Mouse (Mus musculus) thymus, postnatal 14 days (tissue): ENCODE measurements around the gene Zfp622.
"Not testable (repeated sequence)": the region's sequence is repeated elsewhere in the genome, so short reads cannot be mapped to it uniquely, and the experiment has no call there.

Source experiments
- DNase-seq: peaks from one replicate; pipeline ENCODE4 v3.0.0; 2021

Zfp622 gene

DNA sequence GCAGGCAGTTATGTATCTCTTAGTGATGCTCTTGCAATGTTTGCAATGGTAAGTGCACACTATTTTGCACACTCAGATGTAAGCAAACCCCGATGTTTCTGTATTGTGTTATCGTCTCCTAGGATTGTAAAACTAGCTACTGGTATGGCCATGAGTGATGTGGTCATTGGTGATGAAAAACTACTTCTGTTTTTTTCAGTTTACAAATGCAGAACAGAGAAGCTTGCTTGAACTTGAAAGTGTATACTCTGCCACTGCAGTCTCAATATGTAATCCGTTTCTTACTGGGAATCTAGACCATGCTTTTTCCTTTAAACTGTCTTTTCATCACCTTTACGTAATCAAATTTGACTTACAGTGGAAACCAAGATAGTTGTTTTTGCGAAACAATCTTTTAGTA is 11.4 kb upstream of the Zfp622 start:
- DNase-seq, result no peak

DNA sequence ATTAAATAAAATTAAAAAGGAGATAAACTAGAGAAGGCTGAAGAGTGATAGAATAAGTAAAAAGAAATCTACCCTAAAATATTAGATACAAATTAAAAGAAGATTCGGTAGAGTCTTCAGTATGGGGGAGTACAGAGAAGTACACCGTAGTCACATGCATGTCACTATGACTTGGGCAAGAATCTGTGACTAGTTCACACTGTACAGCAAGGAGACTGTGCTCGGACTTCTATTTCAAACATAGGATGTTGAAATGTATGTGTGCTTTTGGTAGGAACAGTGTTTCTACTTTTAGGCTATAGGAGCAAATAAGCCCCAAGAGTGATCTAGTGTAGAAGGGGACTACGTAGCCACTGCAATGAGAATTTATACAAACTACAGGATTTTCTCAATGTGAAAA is 9.8 kb upstream of the Zfp622 start:
- DNase-seq, result no peak

DNA sequence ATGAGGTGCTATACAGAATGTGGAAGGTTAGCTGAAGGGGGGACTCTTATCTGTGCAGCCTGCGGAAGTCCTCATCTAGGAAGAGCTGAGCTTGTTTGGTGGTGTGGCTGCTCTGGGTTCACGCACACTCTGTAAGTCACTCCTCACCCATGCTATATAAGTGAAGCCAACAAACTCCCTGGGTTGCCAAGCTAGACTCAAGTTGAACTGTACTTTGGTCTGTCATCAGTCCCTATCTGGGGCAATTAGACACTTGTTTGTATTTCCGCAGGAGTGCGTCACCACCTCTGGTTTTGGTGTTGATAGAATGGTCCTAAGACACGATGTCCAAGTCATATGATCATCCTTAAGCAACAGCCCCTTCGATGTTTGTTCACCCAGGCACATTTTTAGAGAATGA is 8.4 kb upstream of the Zfp622 start:
- DNase-seq, result no peak

DNA sequence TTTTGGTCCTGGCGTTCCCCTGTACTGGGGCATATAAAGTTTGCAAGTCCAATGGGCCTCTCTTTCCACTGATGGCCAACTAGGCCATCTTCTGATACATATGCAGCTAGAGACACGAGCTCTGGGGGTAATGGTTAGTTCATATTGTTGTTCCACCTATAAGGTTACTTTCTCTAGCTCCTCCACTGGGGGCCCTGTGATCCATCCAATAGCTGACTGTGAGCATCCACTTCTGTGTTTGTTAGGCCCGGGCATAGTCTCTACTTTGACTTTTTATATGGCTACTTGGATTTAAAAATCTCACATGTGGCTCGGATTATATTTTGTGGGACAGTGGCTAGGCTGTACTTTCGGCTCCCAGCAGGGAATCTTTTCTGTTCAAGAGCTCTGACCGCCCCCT is 552 bp upstream of the Zfp622 start:
- DNase-seq, result not testable (repeated sequence)

DNA sequence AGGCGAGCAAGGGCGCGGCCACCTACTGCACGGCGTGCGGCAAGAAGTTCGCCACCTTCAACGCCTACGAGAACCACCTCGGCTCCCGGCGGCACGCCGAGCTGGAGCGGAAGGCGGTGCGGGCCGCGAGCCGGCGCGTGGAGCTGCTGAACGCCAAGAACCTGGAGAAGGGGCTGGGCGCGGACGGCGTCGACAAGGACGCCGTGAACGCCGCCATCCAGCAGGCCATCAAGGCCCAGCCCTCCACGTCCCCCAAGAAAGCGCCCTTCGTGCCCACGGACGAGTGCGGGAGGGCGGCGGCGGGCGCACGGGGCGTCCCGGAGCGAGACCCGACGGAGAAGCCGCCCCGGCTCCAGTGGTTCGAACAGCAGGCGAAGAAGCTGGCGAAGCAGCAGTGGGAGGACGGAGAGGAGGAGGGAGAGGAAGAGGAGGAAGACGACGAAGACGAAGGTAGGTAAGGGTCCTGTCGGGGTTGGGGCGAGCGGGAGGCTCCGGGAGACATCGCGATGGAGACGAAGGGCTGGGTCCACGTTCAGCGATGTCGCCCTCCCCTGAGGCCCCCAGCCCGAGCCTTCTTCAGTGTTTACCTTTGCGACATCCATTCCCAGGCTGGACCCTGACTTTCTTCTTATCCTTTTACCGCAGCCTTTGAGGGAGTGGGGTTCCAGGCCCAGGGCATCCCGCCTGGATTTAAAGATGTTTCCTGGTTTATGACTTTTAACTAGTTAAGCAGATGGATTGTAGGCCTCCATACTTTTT is 747 bp downstream of the Zfp622 start:
- DNase-seq, result peak; percentile 48

DNA sequence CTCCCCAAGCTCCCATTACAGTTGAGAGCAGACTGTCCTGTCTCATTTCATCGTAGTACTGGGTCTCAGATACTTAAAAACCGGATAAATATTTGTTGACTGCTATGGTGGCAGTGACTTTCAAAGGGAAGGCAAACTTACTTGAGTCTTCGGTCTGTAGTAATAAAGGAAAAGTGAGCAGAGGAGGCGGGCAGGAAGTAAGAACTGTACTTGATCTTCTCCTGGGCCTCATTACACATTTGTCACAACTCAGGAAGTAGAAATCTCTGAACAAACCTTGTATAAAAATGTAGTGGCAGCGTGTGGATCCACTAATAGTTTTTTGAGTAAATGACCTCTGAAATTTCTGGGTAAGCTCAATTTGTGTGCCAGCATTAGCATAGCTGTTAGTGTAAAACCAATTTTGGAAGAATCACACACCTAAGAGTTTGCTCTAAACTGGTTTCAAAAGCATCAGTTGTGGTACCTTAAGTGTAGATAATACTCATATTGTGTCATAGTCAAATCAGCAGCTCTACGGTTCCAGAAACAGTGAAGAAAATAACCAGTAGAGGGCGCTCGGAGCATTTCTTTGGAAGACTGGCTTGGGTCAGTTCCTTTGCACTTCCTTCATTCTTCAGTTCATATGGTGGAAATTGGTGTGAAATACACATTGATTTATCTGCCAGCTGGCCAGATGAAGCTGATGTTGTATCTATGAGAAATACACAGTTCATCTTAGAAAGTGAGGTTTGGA is 9.0 kb downstream of the Zfp622 start:
- DNase-seq, result peak; percentile 55

DNA sequence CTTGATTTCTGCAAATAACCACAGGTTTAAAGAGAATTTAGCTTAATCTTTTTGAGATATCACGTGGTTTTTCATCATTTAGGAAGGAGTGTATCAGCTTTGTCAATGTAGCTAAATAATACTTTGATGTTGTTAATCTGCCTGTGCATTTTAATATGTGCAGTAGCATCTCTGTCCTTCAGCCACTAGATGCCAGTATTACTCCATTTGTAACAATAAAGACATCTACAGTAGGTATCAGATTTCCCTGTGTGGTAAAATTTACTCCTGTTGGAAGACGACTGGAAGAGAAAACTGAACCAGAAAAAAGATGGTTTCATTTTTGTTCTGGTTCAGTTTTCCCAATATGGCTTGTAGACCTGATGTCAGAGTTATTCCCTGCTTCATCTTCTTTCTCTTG is 11.4 kb downstream of the Zfp622 start:
- DNase-seq, result no peak

DNA sequence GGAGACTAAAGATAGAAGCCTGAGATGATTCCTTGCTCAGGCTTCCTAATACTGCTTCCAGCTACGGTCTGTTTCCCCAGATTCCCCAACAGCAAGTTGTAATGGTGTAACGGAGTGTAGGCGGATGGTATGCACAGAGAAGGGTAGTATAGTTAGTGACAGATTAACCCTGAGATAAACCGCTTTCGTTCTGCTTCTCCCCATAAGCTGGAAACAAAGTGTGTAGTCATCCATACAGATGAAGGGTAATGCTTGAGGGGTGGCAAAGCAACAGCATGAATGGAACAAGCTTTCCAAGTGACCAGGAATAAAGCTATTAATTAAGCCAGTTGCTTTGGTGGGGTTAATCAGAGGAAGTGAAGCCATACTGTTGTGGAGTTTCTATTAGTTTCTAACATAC is 15.4 kb downstream of the Zfp622 start:
- not testable (repeated sequence) for DNase-seq

DNA sequence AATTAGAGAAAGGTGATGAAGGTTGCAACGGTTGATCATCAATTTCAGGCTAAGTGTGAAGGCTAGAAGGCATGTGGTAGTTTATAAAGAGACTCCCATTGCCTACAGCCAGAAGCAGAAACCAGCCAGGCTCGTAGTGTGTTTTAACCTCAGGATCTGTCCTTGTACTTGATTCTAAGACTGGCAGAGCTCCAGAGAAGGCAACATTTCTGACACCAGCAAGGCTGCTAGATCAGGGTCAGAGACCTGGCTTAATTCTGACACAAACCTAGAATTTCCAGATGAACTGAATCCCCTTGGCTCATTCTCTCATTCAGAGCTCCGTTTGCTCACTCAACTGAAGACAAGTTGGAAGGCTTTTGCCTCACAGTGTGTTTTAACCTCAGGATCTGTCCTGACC is 24.5 kb downstream of the Zfp622 start:
- no peak for DNase-seq

DNA sequence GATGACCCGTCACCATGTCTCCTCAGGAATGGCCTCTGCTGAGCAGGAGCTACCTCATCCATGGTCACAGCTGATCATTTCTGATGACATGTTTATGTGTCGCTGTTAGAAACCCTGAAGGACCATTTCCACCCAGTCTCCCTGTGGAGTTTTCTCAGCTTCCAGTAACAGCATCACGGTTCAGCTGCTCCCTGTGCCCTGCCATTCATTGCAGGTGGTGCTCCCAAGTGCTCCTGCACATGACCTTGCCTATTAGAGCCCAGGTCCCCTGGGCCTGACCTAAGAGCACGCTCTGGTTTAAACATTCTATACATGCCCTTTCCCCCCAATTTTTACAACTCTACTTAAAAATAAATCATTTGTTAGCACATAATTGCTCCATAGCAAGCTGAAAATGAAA is 28.7 kb downstream of the Zfp622 start:
- no peak for DNase-seq

DNA sequence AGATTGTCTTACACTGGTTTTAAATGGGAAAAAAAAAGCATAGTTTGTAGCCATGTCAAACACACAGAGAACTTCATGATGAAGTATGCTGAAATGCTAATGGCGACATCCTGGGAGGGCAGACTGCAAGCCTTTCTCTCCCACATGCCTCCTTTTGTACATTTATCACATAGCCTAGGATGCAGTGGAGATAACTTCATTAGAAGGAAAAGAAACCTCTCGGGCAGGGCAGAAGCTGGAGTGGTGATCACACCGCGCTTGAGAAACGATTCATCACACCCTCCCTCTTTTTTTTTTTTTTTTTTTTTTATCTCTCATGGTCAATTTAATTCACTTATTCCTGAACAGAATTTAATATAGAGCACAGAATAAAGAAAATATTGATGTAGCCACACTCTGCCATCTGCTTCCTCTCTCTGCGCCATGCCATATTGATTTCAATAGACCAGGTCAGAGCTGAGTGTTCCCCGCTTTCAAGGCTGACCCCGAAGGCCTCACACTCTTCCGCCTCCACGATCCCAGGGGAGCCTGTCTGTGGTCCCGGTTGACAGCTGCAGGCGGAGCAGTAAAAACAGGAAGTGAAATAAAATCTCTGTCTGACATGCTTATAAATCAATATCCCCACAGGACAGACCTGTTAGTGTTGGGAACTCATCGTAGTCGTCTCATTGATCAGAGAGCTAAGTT is 32.0 kb downstream of the Zfp622 start:
- no peak for DNase-seq

DNA sequence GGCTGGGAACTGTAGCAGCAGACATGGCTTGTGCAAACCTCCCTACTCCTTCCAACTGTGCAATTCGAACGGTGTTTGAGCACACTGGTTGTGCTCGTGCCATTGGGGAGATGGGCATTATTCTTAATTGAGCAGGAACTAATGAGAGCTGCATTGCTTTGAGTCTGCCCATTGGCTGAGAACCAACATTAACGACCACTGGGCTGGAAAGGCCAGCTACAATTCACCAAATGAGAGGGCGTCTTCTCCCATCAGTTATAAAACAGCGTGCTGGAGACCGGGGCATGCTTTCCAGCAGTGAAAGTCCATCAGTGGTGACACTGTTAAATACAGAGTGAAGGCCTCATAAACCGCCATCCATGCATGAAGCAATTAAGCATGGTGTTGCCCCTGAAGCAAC is 37.6 kb downstream of the Zfp622 start:
- DNase-seq, result no peak

DNA sequence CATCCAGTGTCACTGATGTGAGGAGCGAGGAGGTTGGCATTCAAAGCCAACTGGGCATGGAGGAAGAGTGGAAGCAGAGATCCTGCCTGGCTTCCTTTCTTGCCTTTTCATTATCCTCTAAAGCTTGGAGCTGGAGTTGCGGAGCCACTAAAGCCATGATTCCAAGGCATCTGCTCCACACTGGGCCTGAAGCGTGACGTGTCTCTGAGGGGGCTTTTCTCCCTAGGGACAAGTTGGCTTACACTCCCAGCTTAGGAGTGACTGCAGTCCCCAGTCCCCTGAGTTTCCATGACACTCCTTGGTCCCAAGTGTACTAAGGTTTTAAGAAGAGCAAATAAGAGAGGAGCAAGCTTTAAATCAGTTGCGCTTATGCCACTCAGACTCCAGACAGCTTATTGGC is 38.5 kb downstream of the Zfp622 start:
- no peak for DNase-seq

DNA sequence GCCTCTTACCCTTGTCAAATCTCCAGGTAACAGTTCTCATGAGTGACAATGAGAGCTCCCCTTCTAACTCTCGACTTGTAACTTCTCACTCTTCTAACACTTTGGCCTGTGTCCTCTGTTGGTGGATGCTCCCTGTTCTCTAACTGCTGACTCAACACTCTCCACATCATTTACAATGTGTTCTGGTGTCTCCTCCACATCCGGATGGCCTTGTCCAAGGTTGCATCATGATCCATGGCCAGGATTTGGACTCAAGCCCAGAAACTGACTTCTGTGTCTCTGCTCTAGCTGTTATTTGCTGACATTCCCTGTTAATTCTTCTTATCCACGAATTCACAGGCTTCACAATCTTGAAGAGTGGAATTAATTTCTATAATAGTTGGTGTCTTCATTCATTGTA is 47.5 kb downstream of the Zfp622 start:
- no peak for DNase-seq

DNA sequence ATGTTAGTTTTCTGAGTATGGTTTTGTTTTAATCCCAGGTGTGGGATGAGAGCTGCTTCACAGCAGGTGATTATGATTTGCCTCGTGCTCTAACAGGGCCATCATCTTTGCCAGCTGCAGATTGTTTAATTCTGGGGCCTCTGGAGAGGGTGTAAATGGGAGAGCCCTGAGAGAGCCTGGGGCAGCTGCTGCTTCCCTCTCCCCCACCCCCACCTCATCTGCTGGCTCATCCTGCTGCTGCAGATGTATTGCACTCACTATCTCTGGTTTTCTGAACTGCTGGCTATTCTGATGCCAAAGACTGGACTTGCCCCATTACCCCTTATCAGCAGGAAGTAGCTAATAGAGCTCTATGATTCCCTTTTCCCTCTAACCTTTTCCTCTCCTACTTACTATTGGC is 56.4 kb downstream of the Zfp622 start:
- no peak for DNase-seq

DNA sequence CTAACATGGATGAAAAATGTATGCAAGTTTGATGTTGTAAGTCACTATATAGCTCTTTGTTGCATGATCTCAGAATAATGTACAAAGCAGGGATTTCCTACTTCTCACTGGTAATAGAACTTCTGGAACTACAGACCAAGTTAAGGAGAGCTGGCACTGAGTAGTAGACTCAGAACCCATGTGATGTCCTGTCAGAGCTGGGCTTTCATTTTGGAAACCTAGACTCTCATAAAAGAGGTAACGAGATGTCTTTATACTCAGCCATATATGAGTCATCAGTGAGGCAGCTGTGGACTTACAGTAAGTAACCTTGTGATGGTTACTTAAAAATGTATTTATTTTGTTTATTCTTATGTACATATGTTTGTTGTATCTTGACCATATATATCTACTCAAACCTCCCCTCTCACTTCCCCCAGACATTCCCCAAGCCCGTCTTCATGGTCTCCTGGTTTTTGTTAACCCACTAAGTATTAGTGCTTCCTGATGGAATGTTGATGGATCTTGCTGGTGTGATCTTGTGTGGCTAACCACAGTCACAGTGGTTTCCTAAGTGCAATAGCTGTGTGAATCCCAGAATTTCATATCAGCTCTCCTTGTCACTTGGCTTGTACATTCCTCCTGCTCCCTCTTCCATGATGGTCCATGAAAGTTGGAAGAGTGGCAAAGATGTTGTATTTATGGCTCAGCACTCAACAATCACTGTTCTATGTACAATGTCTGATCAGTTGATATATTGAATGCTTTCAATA is 57.2 kb downstream of the Zfp622 start:
- DNase-seq, result no peak
